Mouse (Mus musculus): ENCODE measurements around the gene Sgcg. TPM values are rescaled to one million over a fixed set of nuclear protein-coding genes. Genes with fewer than 3 reads are reported as not detected.

Gene Sgcg
- 11.1 and 16.8 TPM in 2 replicates for polyA plus RNA-seq (2015; fragmentation: Nextera tagmentation; extraction: Ambion mirVana)

GRCm38 (mm10) chr14:61258352-61258751, at the start of gene Sgcg:
Gene Sgcg, minus strand, starts transcription at chr14:61258490.
- Histone ChIP-seq H3K27me3 (no peaks in the 10 kb centered on the region), H3K9me3 (replicated peaks) (no peaks in the 10 kb centered on the region), H3K9ac (no peak within 1 kb of the TSS), H3K27ac (replicated peaks) (peak within 1 kb of the TSS; percentile 58), H3K4me3 (replicated peaks) (no peak within 1 kb of the TSS), H3K4me2 (replicated peaks) (peak within 1 kb of the TSS; percentile 28; the same call in 1 of the 2 replicates), H3K36me3 (no peaks in the 10 kb centered on the region), H3K4me1 (peaks cover 6% of the 10 kb centered on the region)
- WGBS: 26% methylated on average over 11 of the region's 11 CpGs
- ATAC-seq (ENCODE audit: insufficient number of reproducible peaks, low FRiP score, low TSS enrichment, low read depth): no peak

DNA sequence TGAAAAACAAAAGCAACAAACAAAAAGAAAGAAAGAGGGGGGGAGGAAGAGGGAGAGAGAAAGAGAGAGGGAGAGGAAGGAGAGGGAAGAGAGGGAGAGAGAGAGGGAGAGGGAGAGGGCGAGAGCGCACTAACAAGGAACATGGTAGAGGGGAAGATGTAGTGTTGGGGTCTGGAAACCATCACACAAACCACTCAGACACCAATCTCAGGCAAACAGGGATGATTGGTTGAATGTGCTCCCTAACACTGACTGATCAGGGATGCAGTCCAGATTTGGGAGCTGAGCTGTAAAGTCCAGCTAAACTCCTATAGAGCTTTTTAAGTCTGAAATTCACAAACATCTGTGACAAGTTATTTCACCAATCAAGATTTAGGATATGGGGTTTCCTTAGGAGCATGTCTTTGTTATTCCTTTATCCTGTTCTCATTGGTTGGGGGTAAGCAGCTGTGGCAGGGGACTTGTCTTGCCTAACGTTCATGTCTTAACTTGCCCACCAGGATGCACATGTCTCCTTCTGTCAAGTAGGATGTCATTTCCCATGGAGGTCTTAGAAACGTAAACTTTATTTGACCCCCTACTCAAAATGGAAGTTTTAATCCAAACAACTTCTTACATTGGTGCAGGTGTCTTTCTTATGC, 45.8 kb upstream of the Sgcg start:
- Histone ChIP-seq H3K27me3 (no peaks in the 10 kb centered on the region), H3K27ac (replicated peaks) (no peak overlapping the region), H3K4me2 (replicated peaks) (no peak overlapping the region), H3K9me3 (replicated peaks) (no peaks in the 10 kb centered on the region), H3K4me1 (no peaks in the 10 kb centered on the region), H3K4me3 (replicated peaks) (no peak overlapping the region), H3K9ac (no peak overlapping the region), H3K36me3 (no peaks in the 10 kb centered on the region)
- no peak for ATAC-seq (ENCODE audit: insufficient number of reproducible peaks, low FRiP score, low TSS enrichment, low read depth)
- WGBS: 54% methylated on average over 4 of the region's 4 CpGs

DNA sequence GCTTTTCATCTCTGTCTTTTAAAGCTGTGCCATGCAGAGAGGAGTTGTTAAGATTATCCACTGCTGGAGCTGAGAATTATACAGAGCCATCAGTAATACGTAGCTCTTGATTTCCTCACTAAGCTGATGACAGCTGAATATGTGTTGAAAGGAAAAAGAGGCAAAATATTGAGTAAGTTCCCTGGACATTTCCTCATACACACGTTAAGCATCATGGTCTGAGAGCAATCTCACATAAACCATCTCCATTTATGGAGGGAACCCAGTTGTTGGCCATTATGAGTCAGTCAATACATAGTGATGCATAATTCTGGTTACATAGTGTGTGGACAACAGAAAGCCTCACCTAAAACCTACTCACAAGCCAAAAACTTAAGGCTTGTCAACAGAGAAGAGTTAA, 44.1 kb upstream of the Sgcg start:
- Histone ChIP-seq H3K27ac (replicated peaks) (no peak overlapping the region), H3K9ac (no peak overlapping the region), H3K4me2 (replicated peaks) (no peak overlapping the region), H3K4me3 (replicated peaks) (no peak overlapping the region), H3K9me3 (replicated peaks) (no peaks in the 10 kb centered on the region), H3K27me3 (no peaks in the 10 kb centered on the region), H3K36me3 (no peaks in the 10 kb centered on the region), H3K4me1 (no peaks in the 10 kb centered on the region)
- no peak for ATAC-seq (ENCODE audit: insufficient number of reproducible peaks, low FRiP score, low TSS enrichment, low read depth)
- 57% methylated on average over 2 of the region's 2 CpGs for WGBS

DNA sequence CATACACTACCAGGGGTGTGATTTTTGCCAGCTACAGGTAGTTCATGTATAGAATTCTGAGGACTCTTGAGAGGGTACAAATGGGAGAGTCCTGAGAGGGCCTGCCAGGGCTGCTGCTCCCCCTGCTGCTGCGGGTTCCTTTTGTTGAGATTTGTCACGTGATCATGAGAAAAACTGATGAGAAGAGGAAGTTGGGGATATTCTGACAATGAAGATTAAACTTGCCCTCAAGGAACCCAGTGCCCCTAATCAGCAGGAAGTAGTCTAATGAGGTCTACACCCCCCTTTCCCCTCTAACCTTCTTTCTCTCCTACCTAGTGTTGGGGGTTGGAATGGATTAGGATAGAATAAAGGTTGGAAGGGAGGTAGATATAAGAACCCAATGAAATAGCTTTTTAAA, 43.0 kb upstream of the Sgcg start:
- H3K27me3 ChIP-seq: no peaks in the 10 kb centered on the region
- H3K9ac ChIP-seq: no peak overlapping the region
- no peaks in the 10 kb centered on the region for H3K4me1 ChIP-seq
- H3K9me3 ChIP-seq (replicated peaks): no peaks in the 10 kb centered on the region
- H3K36me3 ChIP-seq: no peaks in the 10 kb centered on the region
- H3K4me2 ChIP-seq (replicated peaks): no peak overlapping the region
- ATAC-seq (ENCODE audit: insufficient number of reproducible peaks, low FRiP score, low TSS enrichment, low read depth): no peak
- 57% methylated on average over 2 of the region's 2 CpGs for WGBS
- H3K4me3 ChIP-seq (replicated peaks): no peak overlapping the region
- no peak overlapping the region for H3K27ac ChIP-seq (replicated peaks)

DNA sequence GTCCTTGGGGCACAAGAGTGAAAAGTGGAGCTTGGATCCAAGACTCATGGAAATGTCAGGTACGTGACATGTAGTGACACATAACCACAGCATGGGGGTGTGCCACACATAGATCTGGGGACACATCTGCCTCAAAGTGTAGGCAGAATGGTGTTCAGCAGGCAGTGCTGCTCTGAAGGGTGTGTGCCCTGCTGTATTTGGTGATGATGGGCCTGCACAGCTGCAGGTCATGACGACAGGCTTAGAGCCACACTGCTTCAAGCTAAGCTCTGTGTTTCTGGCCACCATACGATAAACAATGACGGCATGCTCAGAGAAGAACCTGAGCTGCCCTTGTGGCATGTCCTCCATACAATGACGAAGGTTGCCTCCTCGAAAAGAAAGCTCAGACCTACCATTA, 41.5 kb upstream of the Sgcg start:
- Histone ChIP-seq H3K4me2 (replicated peaks) (no peak overlapping the region), H3K36me3 (no peaks in the 10 kb centered on the region), H3K27me3 (no peaks in the 10 kb centered on the region), H3K9me3 (replicated peaks) (no peaks in the 10 kb centered on the region), H3K27ac (replicated peaks) (no peak overlapping the region), H3K4me3 (replicated peaks) (no peak overlapping the region), H3K9ac (no peak overlapping the region), H3K4me1 (no peaks in the 10 kb centered on the region)
- ATAC-seq (ENCODE audit: insufficient number of reproducible peaks, low FRiP score, low TSS enrichment, low read depth): no peak
- WGBS: 75% methylated on average over 6 of the region's 6 CpGs

GRCm38 (mm10) chr14:61294738-61295079, 36.4 kb upstream of the Sgcg start:
- Histone ChIP-seq H3K36me3 (no peaks in the 10 kb centered on the region), H3K4me3 (replicated peaks) (no peak overlapping the region), H3K4me2 (replicated peaks) (peak overlapping the region; percentile 27; the same call in 1 of the 2 replicates), H3K27ac (replicated peaks) (no peak overlapping the region), H3K9me3 (replicated peaks) (no peaks in the 10 kb centered on the region), H3K27me3 (no peaks in the 10 kb centered on the region), H3K4me1 (0 out of 2 replicates have a peak, but pooled peaks cover 2% of the 10 kb centered on the region), H3K9ac (no peak overlapping the region)
- no peak for ATAC-seq (ENCODE audit: insufficient number of reproducible peaks, low FRiP score, low TSS enrichment, low read depth)
- whole genome bisulfite sequencing: 11% methylated on average over 6 of the region's 6 CpGs

- no peak overlapping the region for H3K9ac ChIP-seq
- H3K27me3 ChIP-seq: no peaks in the 10 kb centered on the region
- H3K9me3 ChIP-seq (replicated peaks): no peaks in the 10 kb centered on the region
- peak overlapping the region; percentile 27; the same call in 1 of the 2 replicates for H3K4me2 ChIP-seq (replicated peaks)
- H3K36me3 ChIP-seq: no peaks in the 10 kb centered on the region
- no peak for ATAC-seq (ENCODE audit: insufficient number of reproducible peaks, low FRiP score, low TSS enrichment, low read depth)
- no peak overlapping the region for H3K4me3 ChIP-seq (replicated peaks)
- H3K4me1 ChIP-seq: 0 out of 2 replicates have a peak, but pooled peaks cover 2% of the 10 kb centered on the region
- WGBS: 46% methylated on average over 16 of the region's 16 CpGs
- no peak overlapping the region for H3K27ac ChIP-seq (replicated peaks)
Observed at GRCm38 (mm10) chr14:61293884-61294737, 35.8 kb upstream of the Sgcg start.

DNA sequence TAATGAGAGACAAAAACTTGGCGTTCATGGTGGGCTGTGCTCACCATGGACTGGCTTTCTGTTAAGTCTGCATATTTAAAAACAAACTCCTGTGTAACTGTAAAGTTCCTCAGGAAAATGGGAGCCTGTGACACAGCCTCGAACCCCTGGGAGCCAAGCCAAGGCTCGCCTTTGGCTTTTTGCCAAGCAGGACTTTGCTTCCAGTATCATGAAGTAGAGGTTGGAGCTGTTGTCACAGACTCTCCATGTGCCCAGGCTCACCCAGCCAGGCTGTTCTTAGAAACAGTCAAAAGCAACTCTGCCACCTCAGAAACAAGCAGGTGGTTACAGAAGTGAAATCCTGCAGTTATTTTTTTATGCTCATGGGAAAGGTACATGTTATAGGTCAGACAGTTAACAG, 32.4 kb upstream of the Sgcg start:
- Histone ChIP-seq H3K4me3 (replicated peaks) (no peak overlapping the region), H3K36me3 (no peaks in the 10 kb centered on the region), H3K4me2 (replicated peaks) (no peak overlapping the region), H3K27ac (replicated peaks) (no peak overlapping the region), H3K27me3 (no peaks in the 10 kb centered on the region), H3K4me1 (0 out of 2 replicates have a peak, but pooled peaks cover 2% of the 10 kb centered on the region), H3K9ac (no peak overlapping the region), H3K9me3 (replicated peaks) (no peaks in the 10 kb centered on the region)
- 39% methylated on average over 3 of the region's 3 CpGs for WGBS
- no peak for ATAC-seq (ENCODE audit: insufficient number of reproducible peaks, low FRiP score, low TSS enrichment, low read depth)

DNA sequence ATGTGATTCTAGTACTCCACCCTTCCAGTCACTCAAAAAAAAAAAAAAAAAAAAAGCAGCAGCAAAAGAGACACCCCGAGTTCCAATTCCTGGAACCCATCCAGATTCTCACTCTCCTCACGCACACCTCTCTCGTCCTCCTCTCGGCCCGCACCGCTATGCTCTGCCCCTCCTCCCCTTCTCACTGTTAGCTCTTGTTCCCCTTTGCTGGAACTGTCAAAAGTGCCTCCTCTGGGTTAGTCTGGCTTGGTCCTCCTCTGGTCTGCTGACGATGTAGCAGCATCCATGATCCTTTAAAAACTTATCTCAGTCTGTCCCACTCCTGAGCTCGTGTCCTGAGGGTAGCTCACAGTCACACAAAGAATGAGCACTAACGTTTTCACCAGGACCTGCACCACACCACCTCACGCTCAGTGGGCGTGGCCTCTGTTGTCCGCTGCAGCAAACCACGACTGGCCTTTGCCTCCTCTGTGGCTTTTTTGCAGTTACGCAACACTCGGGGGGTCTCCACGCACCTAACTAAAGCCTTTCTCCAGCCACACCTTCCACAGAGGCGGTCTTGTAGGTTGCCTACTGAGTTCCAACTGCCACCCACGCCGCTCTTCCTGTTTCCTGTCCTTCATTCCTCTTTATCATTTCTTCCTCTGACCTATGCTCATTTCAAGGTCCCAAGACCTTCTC, 30.5 kb upstream of the Sgcg start:
- Histone ChIP-seq H3K36me3 (no peaks in the 10 kb centered on the region), H3K4me1 (no peaks in the 10 kb centered on the region), H3K9me3 (replicated peaks) (no peaks in the 10 kb centered on the region), H3K9ac (no peak overlapping the region), H3K27me3 (no peaks in the 10 kb centered on the region), H3K27ac (replicated peaks) (no peak overlapping the region), H3K4me2 (replicated peaks) (no peak overlapping the region), H3K4me3 (replicated peaks) (no peak overlapping the region)
- 62% methylated on average over 19 of the region's 19 CpGs for WGBS
- no peak for ATAC-seq (ENCODE audit: insufficient number of reproducible peaks, low FRiP score, low TSS enrichment, low read depth)

DNA sequence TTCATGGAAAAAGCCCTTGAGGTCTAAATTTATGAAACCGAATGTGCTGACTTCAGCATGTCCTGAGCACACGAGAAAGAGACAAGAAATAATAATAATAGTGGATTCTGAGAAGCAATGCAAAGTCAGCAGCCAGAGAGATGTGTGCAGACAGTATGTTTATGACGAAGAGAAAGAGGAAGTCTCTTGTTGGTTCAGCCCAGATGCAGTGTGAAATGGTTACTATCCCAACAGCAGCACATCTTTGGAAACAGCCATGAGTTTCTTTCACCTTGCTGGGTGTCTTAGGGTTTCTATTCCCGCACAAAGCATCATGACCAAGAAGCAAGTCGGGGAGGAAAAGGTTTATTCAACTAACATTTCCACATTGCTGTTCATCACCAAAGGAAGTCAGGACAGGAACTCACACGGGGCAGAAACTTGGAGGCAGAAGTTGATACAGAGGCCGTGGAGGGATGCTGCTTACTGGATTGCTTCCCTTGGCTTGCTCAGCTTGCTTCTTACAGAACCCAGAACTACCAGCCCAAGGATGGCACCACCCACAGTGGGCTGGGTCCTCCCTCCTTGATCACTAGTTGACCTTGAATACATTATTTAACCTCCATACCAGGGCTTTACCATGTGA, 20.5 kb upstream of the Sgcg start:
- no peak for ATAC-seq (ENCODE audit: insufficient number of reproducible peaks, low FRiP score, low TSS enrichment, low read depth)
- H3K4me1 ChIP-seq: peaks cover 9% of the 10 kb centered on the region; the same call in 1 of the 2 replicates
- no peak overlapping the region for H3K9ac ChIP-seq
- H3K4me2 ChIP-seq (replicated peaks): no peak overlapping the region
- 79% methylated on average over 7 of the region's 7 CpGs for WGBS
- no peaks in the 10 kb centered on the region for H3K9me3 ChIP-seq (replicated peaks)
- H3K4me3 ChIP-seq (replicated peaks): no peak overlapping the region
- H3K27me3 ChIP-seq: peaks cover 19% of the 10 kb centered on the region
- H3K27ac ChIP-seq (replicated peaks): no peak overlapping the region
- H3K36me3 ChIP-seq: no peaks in the 10 kb centered on the region

- no peak for ATAC-seq (ENCODE audit: insufficient number of reproducible peaks, low FRiP score, low TSS enrichment, low read depth)
- no peaks in the 10 kb centered on the region for H3K36me3 ChIP-seq
- no peak overlapping the region for H3K9ac ChIP-seq
- no peak overlapping the region for H3K4me2 ChIP-seq (replicated peaks)
- no peak overlapping the region for H3K4me3 ChIP-seq (replicated peaks)
- 21% methylated on average over 1 of the region's 1 CpGs for WGBS
- H3K27me3 ChIP-seq: peaks cover 28% of the 10 kb centered on the region
- peaks cover 9% of the 10 kb centered on the region; the same call in 1 of the 2 replicates for H3K4me1 ChIP-seq
- H3K27ac ChIP-seq (replicated peaks): no peak overlapping the region
- H3K9me3 ChIP-seq (replicated peaks): no peaks in the 10 kb centered on the region
Observed at GRCm38 (mm10) chr14:61277285-61277684, 19.0 kb upstream of the Sgcg start.
